ENCODE assay signal across 34 mouse cellular contexts in genomic region chr2:100834056-100834455, GRCm38 (mm10).
"Had no signal": no experiment of that assay in that cellular context is flagged by ENCODE, and none has a peak within 500 bp of the region (broad histone marks: within the 10 kb centered on the region; RNA-seq: fewer than 3 reads in every experiment).

No protein-coding gene starts in this region.

- H3K4me3 ChIP-seq: heart, embryonic 10.5 days; heart, embryonic 12.5 days; heart, embryonic 13.5 days; heart, embryonic 15.5 days; hindbrain, embryonic 10.5 days; hindbrain, embryonic 12.5 days; hindbrain, embryonic 13.5 days; hindbrain, embryonic 15.5 days; intestine, embryonic 15.5 days; kidney, embryonic 15.5 days; layer of hippocampus, adult 2 months; left cerebral cortex, adult 2 months had no signal

- ATAC-seq: hindbrain, embryonic 16.5 days; hindbrain, postnatal 0 days; inflammation-experienced regulatory T-cells, adult 6 months; intestine, embryonic 15.5 days; intestine, embryonic 16.5 days; intestine, postnatal 0 days had no signal

- H3K4me1 ChIP-seq: heart, embryonic 10.5 days; heart, embryonic 12.5 days; heart, embryonic 13.5 days; heart, embryonic 15.5 days; hindbrain, embryonic 10.5 days; hindbrain, embryonic 12.5 days; hindbrain, embryonic 13.5 days; hindbrain, embryonic 15.5 days; intestine, embryonic 15.5 days; kidney, embryonic 15.5 days had no signal

- H3K36me3 ChIP-seq: heart, embryonic 10.5 days; heart, embryonic 12.5 days; heart, embryonic 13.5 days; heart, embryonic 15.5 days; hindbrain, embryonic 10.5 days; hindbrain, embryonic 12.5 days; hindbrain, embryonic 13.5 days; hindbrain, embryonic 15.5 days; intestine, embryonic 15.5 days; kidney, embryonic 15.5 days had no signal

- DNase-seq: heart, postnatal 10 days; heart, postnatal 14 days; heart, postnatal 4 days; kidney, adult 11 months; kidney, adult 18-20 months; kidney, adult 2 months; kidney, adult 8-10 months; kidney, adult 9 months; kidney, postnatal 10 days; kidney, postnatal 14 days; kidney, postnatal 25 days; kidney, postnatal 36 days; kidney, postnatal 4 days; layer of hippocampus, adult 9-11 months; layer of hippocampus, postnatal 36 days had no signal

- H3K9me3 ChIP-seq: heart, embryonic 10.5 days; heart, embryonic 12.5 days; heart, embryonic 15.5 days; hindbrain, embryonic 10.5 days; hindbrain, embryonic 12.5 days; hindbrain, embryonic 13.5 days; hindbrain, embryonic 15.5 days; intestine, embryonic 15.5 days; kidney, embryonic 15.5 days had no signal

- H3K4me2 ChIP-seq: heart, embryonic 11.5 days; heart, embryonic 12.5 days; heart, embryonic 13.5 days; heart, embryonic 15.5 days; hindbrain, embryonic 12.5 days; hindbrain, embryonic 13.5 days; hindbrain, embryonic 15.5 days; intestine, embryonic 15.5 days; kidney, embryonic 15.5 days had no signal

- H3K27ac ChIP-seq: heart, embryonic 10.5 days; heart, embryonic 13.5 days; heart, embryonic 15.5 days; hindbrain, embryonic 10.5 days; hindbrain, embryonic 12.5 days; hindbrain, embryonic 13.5 days; hindbrain, embryonic 15.5 days; hindbrain, postnatal 0 days; intestine, embryonic 15.5 days; kidney, embryonic 15.5 days; kidney, postnatal 0 days; layer of hippocampus, adult 2 months; left cerebral cortex, adult 2 months had no signal

- H3K27me3 ChIP-seq: heart, embryonic 12.5 days; heart, embryonic 13.5 days; heart, embryonic 15.5 days; hindbrain, embryonic 12.5 days; hindbrain, embryonic 13.5 days; hindbrain, embryonic 15.5 days; intestine, embryonic 15.5 days; kidney, embryonic 15.5 days had no signal

- H3K9ac ChIP-seq: heart, embryonic 12.5 days; heart, embryonic 13.5 days; heart, embryonic 15.5 days; hindbrain, embryonic 12.5 days; hindbrain, embryonic 13.5 days; hindbrain, embryonic 15.5 days; intestine, embryonic 15.5 days; kidney, embryonic 15.5 days had no signal
